In genomic region chr16:24470601-24471000, GRCm38 (mm10) we compare ENCODE assay signal across 21 mouse cellular contexts.
"Had no signal": no experiment of that assay in that cellular context is flagged by ENCODE, and none has a peak within 500 bp of the region (broad histone marks: within the 10 kb centered on the region; RNA-seq: fewer than 3 reads in every experiment).

No protein-coding gene starts in this region.

- H3K36me3 ChIP-seq: hindbrain, embryonic 10.5 days; hindbrain, embryonic 12.5 days had no signal

- DNase-seq: gastrocnemius, postnatal 14 days; heart, adult 18-20 months; heart, postnatal 10 days; heart, postnatal 4 days; kidney, adult 18-20 months; kidney, postnatal 10 days; kidney, postnatal 4 days; liver had no signal

- H3K9ac ChIP-seq: heart, embryonic 12.5 days; hindbrain, embryonic 12.5 days; hindbrain, embryonic 14.5 days; limb, embryonic 12.5 days had no signal

- ATAC-seq: hindbrain, embryonic 16.5 days; inflammation-experienced regulatory T-cells, adult 6 months; intestine, postnatal 0 days had no signal

- H3K27me3 ChIP-seq: heart, embryonic 12.5 days; hindbrain, embryonic 12.5 days; limb, embryonic 12.5 days had no signal

- H3K27ac ChIP-seq: heart, embryonic 10.5 days; hindbrain, embryonic 10.5 days; hindbrain, embryonic 12.5 days; hindbrain, embryonic 14.5 days; left cerebral cortex, adult 2 months; limb, embryonic 10.5 days; limb, embryonic 12.5 days had no signal

- H3K4me2 ChIP-seq: heart, embryonic 12.5 days; hindbrain, embryonic 12.5 days; hindbrain, embryonic 14.5 days; limb, embryonic 12.5 days; liver, embryonic 11.5 days had no signal

- H3K9me3 ChIP-seq: heart, embryonic 10.5 days; heart, embryonic 12.5 days; hindbrain, embryonic 10.5 days; hindbrain, embryonic 12.5 days; limb, embryonic 10.5 days; limb, embryonic 12.5 days had no signal

- H3K4me3 ChIP-seq: heart, embryonic 10.5 days; heart, embryonic 12.5 days; hindbrain, embryonic 10.5 days; hindbrain, embryonic 12.5 days; layer of hippocampus, adult 2 months; left cerebral cortex, adult 2 months; limb, embryonic 10.5 days; limb, embryonic 12.5 days had no signal
